Mouse (Mus musculus) forebrain, embryonic 15.5 days (tissue): ENCODE measurements around the gene Smtnl2. TPM values are rescaled to one million over a fixed set of nuclear protein-coding genes. Genes with fewer than 3 reads are reported as not detected.
"Not testable (repeated sequence)": the region's sequence is repeated elsewhere in the genome, so short reads cannot be mapped to it uniquely, and the experiment has no call there.

Source experiments
- ATAC-seq: fragments of 200-750 bp; cut with Nextera tagmentation; replicated peaks from 2 replicates; pipeline ENCODE4 v1.8.0; 2017; ENCODE audit warnings: mild to moderate bottlenecking, moderate TSS enrichment, moderate library complexity
- H3K27ac ChIP-seq: fragments of 300-500 bp; sonication (generic); replicated peaks from 2 replicates; pipeline ENCODE4 v1.5.1; 2015; ENCODE audit warnings: mild to moderate bottlenecking, inconsistent platforms
- H3K27me3 ChIP-seq: fragments of 300-500 bp; sonication (generic); 2 replicates; pipeline ENCODE4 v1.6.1; 2015; ENCODE audit warnings: inconsistent platforms
- H3K36me3 ChIP-seq: fragments of 300-500 bp; sonication (generic); 2 replicates; pipeline ENCODE4 v1.6.1; 2015; ENCODE audit warnings: mild to moderate bottlenecking, inconsistent platforms
- H3K4me1 ChIP-seq: fragments of 300-500 bp; sonication (generic); 2 replicates; pipeline ENCODE4 v1.6.1; 2015; ENCODE audit warnings: inconsistent platforms
- H3K4me2 ChIP-seq: fragments of 300-500 bp; sonication (generic); replicated peaks from 2 replicates; pipeline ENCODE4 v1.6.1; 2015; ENCODE audit warnings: mild to moderate bottlenecking, inconsistent platforms
- H3K4me3 ChIP-seq: fragments of 300-500 bp; sonication (generic); 2 replicates; pipeline ENCODE4 v1.5.1; 2015; ENCODE audit warnings: mild to moderate bottlenecking, inconsistent platforms
- H3K9ac ChIP-seq: fragments of 300-500 bp; sonication (generic); replicated peaks from 2 replicates; pipeline ENCODE4 v1.6.1; 2015; ENCODE audit warnings: mild to moderate bottlenecking, inconsistent platforms
- H3K9me3 ChIP-seq: fragments of 300-500 bp; sonication (generic); 2 replicates; pipeline ENCODE4 v1.6.1; 2016; ENCODE audit warnings: inconsistent platforms
- WGBS: fragments of 180-500 bp; shearing (Covaris S2); methylation state at CpG from one replicate; pipeline ENCODE4 v1.1.7; 2015; ENCODE audit warnings: mixed read lengths; 5-methylcytosine and 5-hydroxymethylcytosine counted together
- polyA plus RNA-seq: library from polyadenylated mRNA; unstranded; fragments of >200 nt; fragmentation: Nextera tagmentation; extraction: Ambion mirVana; gene quantifications from 2 replicates; pipeline ENCODE4 v1.2.1, GENCODE M21; 2015

Gene Smtnl2
- polyA plus RNA-seq, 1 experiment from 2014 or later: 5.4 TPM

GRCm38 (mm10) chr11:72438411-72438810, 26.9 kb upstream of the Smtnl2 start:
- no peak for ATAC-seq
- no peak overlapping the region for H3K27ac ChIP-seq
- 69% methylated on average over 4 of the region's 4 CpGs for WGBS

GRCm38 (mm10) chr11:72436756-72437650, 25.5 kb upstream of the Smtnl2 start:
- Histone ChIP-seq H3K27ac (no peak overlapping the region), H3K4me2 (no peak overlapping the region), H3K4me3 (no peak overlapping the region), H3K36me3 (no peaks in the 10 kb centered on the region), H3K9me3 (no peaks in the 10 kb centered on the region), H3K4me1 (peaks cover 13% of the 10 kb centered on the region), H3K27me3 (no peaks in the 10 kb centered on the region), H3K9ac (no peak overlapping the region)
- ATAC-seq: no peak
- WGBS: 67% methylated on average over 16 of the region's 16 CpGs

More at GRCm38 (mm10) chr11:72438411-72438810, 26.9 kb upstream of the Smtnl2 start:
- Histone ChIP-seq H3K9me3 (no peaks in the 10 kb centered on the region), H3K4me3 (no peak overlapping the region), H3K4me2 (no peak overlapping the region), H3K27me3 (no peaks in the 10 kb centered on the region), H3K9ac (no peak overlapping the region), H3K36me3 (peaks cover 11% of the 10 kb centered on the region), H3K4me1 (peaks cover 22% of the 10 kb centered on the region)

- H3K4me2 ChIP-seq: no peak overlapping the region
- WGBS: 71% methylated on average over 5 of the region's 5 CpGs
Observed at GRCm38 (mm10) chr11:72436271-72436670, 24.8 kb upstream of the Smtnl2 start.

GRCm38 (mm10) chr11:72435694-72436045, 24.2 kb upstream of the Smtnl2 start:
- Histone ChIP-seq H3K4me2 (no peak overlapping the region), H3K9ac (no peak overlapping the region), H3K27me3 (no peaks in the 10 kb centered on the region), H3K36me3 (no peaks in the 10 kb centered on the region), H3K4me1 (0 out of 2 replicates have a peak, but pooled peaks cover 10% of the 10 kb centered on the region), H3K9me3 (no peaks in the 10 kb centered on the region), H3K4me3 (no peak overlapping the region), H3K27ac (no peak overlapping the region)
- no peak for ATAC-seq
- WGBS: 45% methylated on average over 2 of the region's 2 CpGs

More at GRCm38 (mm10) chr11:72436271-72436670, 24.8 kb upstream of the Smtnl2 start:
- H3K27ac ChIP-seq: no peak overlapping the region
- no peak overlapping the region for H3K9ac ChIP-seq
- ATAC-seq: no peak
- H3K4me1 ChIP-seq: 0 out of 2 replicates have a peak, but pooled peaks cover 10% of the 10 kb centered on the region
- no peaks in the 10 kb centered on the region for H3K9me3 ChIP-seq
- H3K27me3 ChIP-seq: no peaks in the 10 kb centered on the region
- H3K4me3 ChIP-seq: no peak overlapping the region
- H3K36me3 ChIP-seq: no peaks in the 10 kb centered on the region

GRCm38 (mm10) chr11:72434963-72435693, 23.6 kb upstream of the Smtnl2 start, which contains the start of gene Ggt6:
Ggt6 (plus strand) TSS chr11:72435526.
- no peak within 1 kb of the TSS for H3K4me2 ChIP-seq
- no peaks in the 10 kb centered on the region for H3K27me3 ChIP-seq
- H3K9ac ChIP-seq: no peak within 1 kb of the TSS
- H3K4me1 ChIP-seq: 0 out of 2 replicates have a peak, but pooled peaks cover 10% of the 10 kb centered on the region
- 62% methylated on average over 11 of the region's 11 CpGs for WGBS
- ATAC-seq: no peak
- no peak within 1 kb of the TSS for H3K4me3 ChIP-seq
- H3K36me3 ChIP-seq: no peaks in the 10 kb centered on the region
- H3K27ac ChIP-seq: no peak within 1 kb of the TSS
- no peaks in the 10 kb centered on the region for H3K9me3 ChIP-seq

- H3K27me3 ChIP-seq, H3K4me3 ChIP-seq, H3K27ac ChIP-seq, H3K9me3 ChIP-seq, H3K36me3 ChIP-seq, H3K4me2 ChIP-seq, ATAC-seq, H3K9ac ChIP-seq, H3K4me1 ChIP-seq: not testable (repeated sequence)
- WGBS: 64% methylated on average over 9 of the region's 9 CpGs
Observed at GRCm38 (mm10) chr11:72430311-72431068, 19.0 kb upstream of the Smtnl2 start.

- H3K4me3 ChIP-seq: 0 out of 2 replicates have a peak overlapping the region, but pooled peaks have one; percentile 13
- H3K4me1 ChIP-seq: no peaks in the 10 kb centered on the region
- ATAC-seq: peak; percentile 76
- WGBS: 45% methylated on average over 7 of the region's 7 CpGs
- peak overlapping the region; percentile 30 for H3K4me2 ChIP-seq
- H3K27me3 ChIP-seq: no peaks in the 10 kb centered on the region
- H3K9me3 ChIP-seq: no peaks in the 10 kb centered on the region
- no peaks in the 10 kb centered on the region for H3K36me3 ChIP-seq
- 0 out of 2 replicates have a peak overlapping the region, but pooled peaks have one; percentile 38 for H3K27ac ChIP-seq
- H3K9ac ChIP-seq: no peak overlapping the region
Observed at GRCm38 (mm10) chr11:72429288-72429690, 17.8 kb upstream of the Smtnl2 start.

- 2% methylated on average over 5 of the region's 5 CpGs for WGBS
- H3K9me3 ChIP-seq: no peaks in the 10 kb centered on the region
- no peak overlapping the region for H3K9ac ChIP-seq
- no peaks in the 10 kb centered on the region for H3K36me3 ChIP-seq
- H3K27ac ChIP-seq: no peak overlapping the region
- ATAC-seq: no peak
- no peaks in the 10 kb centered on the region for H3K4me1 ChIP-seq
- H3K4me2 ChIP-seq: no peak overlapping the region
- no peaks in the 10 kb centered on the region for H3K27me3 ChIP-seq
- no peak overlapping the region for H3K4me3 ChIP-seq
Observed at GRCm38 (mm10) chr11:72428694-72429093, 17.2 kb upstream of the Smtnl2 start.

GRCm38 (mm10) chr11:72426884-72427283, 15.4 kb upstream of the Smtnl2 start:
- Histone ChIP-seq H3K36me3 (no peaks in the 10 kb centered on the region), H3K27me3 (no peaks in the 10 kb centered on the region), H3K9me3 (no peaks in the 10 kb centered on the region), H3K27ac (no peak overlapping the region), H3K4me2 (no peak overlapping the region), H3K4me3 (no peak overlapping the region), H3K9ac (no peak overlapping the region), H3K4me1 (no peaks in the 10 kb centered on the region)
- no peak for ATAC-seq

GRCm38 (mm10) chr11:72425201-72425600, 13.7 kb upstream of the Smtnl2 start:
- no peak overlapping the region for H3K4me3 ChIP-seq
- no peaks in the 10 kb centered on the region for H3K36me3 ChIP-seq
- H3K27me3 ChIP-seq: no peaks in the 10 kb centered on the region
- no peaks in the 10 kb centered on the region for H3K4me1 ChIP-seq
- no peak overlapping the region for H3K4me2 ChIP-seq
- no peak overlapping the region for H3K9ac ChIP-seq
- H3K27ac ChIP-seq: no peak overlapping the region
- ATAC-seq: no peak
- no peaks in the 10 kb centered on the region for H3K9me3 ChIP-seq

- H3K9ac ChIP-seq: no peak overlapping the region
- H3K4me3 ChIP-seq: no peak overlapping the region
- no peak overlapping the region for H3K27ac ChIP-seq
- no peaks in the 10 kb centered on the region for H3K27me3 ChIP-seq
- no peaks in the 10 kb centered on the region for H3K9me3 ChIP-seq
- WGBS: 86% methylated on average over 4 of the region's 4 CpGs
- H3K4me1 ChIP-seq: no peaks in the 10 kb centered on the region
- no peaks in the 10 kb centered on the region for H3K36me3 ChIP-seq
- ATAC-seq: no peak
- H3K4me2 ChIP-seq: no peak overlapping the region
Observed at GRCm38 (mm10) chr11:72423686-72424085, 12.2 kb upstream of the Smtnl2 start.
